Mouse (Mus musculus) lung, embryonic 15.5 days (tissue): ENCODE results near the gene Lekr1. TPM values are rescaled to one million over a fixed set of nuclear protein-coding genes. Genes with fewer than 3 reads are reported as not detected.

Experiments
- ATAC-seq: fragments of 200-750 bp; cut with Nextera tagmentation; 2 replicates; pipeline ENCODE4 v1.8.0; 2017; ENCODE audit warnings: moderate number of reproducible peaks, borderline replicate concordance; ENCODE audit not compliant: low FRiP score, low TSS enrichment; ENCODE audit errors: extremely low read depth
- H3K27ac ChIP-seq: fragments of 300-500 bp; sonication (generic); 2 replicates; pipeline ENCODE4 v1.5.1; 2015; ENCODE audit warnings: moderate library complexity, mild to moderate bottlenecking, inconsistent platforms
- H3K27me3 ChIP-seq: fragments of 300-500 bp; sonication (generic); 2 replicates; pipeline ENCODE4 v1.6.1; 2015; ENCODE audit warnings: inconsistent platforms
- H3K36me3 ChIP-seq: fragments of 300-500 bp; sonication (generic); 2 replicates; pipeline ENCODE4 v1.6.1; 2015; ENCODE audit warnings: inconsistent platforms
- H3K4me1 ChIP-seq: fragments of 300-500 bp; sonication (generic); 2 replicates; pipeline ENCODE4 v1.6.1; 2015; ENCODE audit warnings: inconsistent platforms
- H3K4me2 ChIP-seq: fragments of 300-500 bp; sonication (generic); 2 replicates; pipeline ENCODE4 v1.6.1; 2015; ENCODE audit warnings: inconsistent platforms, mild to moderate bottlenecking, moderate library complexity
- H3K4me3 ChIP-seq: fragments of 300-500 bp; sonication (generic); 2 replicates; pipeline ENCODE4 v1.5.1; 2015; ENCODE audit warnings: mild to moderate bottlenecking, inconsistent platforms
- H3K9ac ChIP-seq: fragments of 300-500 bp; sonication (generic); 2 replicates; pipeline ENCODE4 v1.6.1; 2015; ENCODE audit warnings: inconsistent platforms
- H3K9me3 ChIP-seq: fragments of 300-500 bp; sonication (generic); 2 replicates; pipeline ENCODE4 v1.6.1; 2016; ENCODE audit warnings: inconsistent platforms
- WGBS: fragments of 180-500 bp; shearing (Covaris S2); methylation state at CpG from one replicate; pipeline ENCODE4 v1.1.7; 2015; 5-methylcytosine and 5-hydroxymethylcytosine counted together
- polyA plus RNA-seq: library from polyadenylated mRNA; unstranded; fragments of >200 nt; fragmentation: Nextera tagmentation; extraction: Ambion mirVana; gene quantifications from 2 replicates; pipeline ENCODE4 v1.2.1, GENCODE M21; 2015

Gene Lekr1
- polyA plus RNA-seq, 1 experiment from 2014 or later = 8.7 TPM

DNA sequence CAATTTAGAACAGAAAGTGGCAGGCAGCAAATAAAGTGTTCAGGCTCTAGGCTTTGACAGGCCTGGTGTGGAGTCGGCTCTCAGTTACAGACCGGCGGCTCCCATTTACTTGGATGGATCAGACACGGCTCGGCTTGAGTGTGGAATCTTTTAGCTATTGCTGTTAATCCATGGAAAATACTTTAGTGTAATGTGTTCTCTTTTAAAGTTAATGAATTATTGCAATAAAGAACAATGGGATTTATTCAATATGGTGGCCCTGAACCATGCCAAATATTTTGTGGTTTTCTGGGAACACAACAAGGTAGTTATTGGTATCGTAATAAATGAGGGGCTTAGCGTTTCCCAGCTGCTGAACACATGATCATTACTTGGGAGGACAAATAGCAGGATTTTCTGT lies 28.7 kb upstream of the Lekr1 start:
- H3K27ac ChIP-seq = no peak overlapping the region
- H3K9me3 ChIP-seq = no peaks in the 10 kb centered on the region
- H3K36me3 ChIP-seq = no peaks in the 10 kb centered on the region
- no peak for ATAC-seq
- no peaks in the 10 kb centered on the region for H3K27me3 ChIP-seq
- whole genome bisulfite sequencing = 43% methylated on average over 7 of the region's 7 CpGs
- H3K4me1 ChIP-seq = peaks cover 13% of the 10 kb centered on the region; the same call in 1 of the 2 replicates
- H3K9ac ChIP-seq = no peak overlapping the region
- H3K4me2 ChIP-seq = no peak overlapping the region
- no peak overlapping the region for H3K4me3 ChIP-seq

DNA sequence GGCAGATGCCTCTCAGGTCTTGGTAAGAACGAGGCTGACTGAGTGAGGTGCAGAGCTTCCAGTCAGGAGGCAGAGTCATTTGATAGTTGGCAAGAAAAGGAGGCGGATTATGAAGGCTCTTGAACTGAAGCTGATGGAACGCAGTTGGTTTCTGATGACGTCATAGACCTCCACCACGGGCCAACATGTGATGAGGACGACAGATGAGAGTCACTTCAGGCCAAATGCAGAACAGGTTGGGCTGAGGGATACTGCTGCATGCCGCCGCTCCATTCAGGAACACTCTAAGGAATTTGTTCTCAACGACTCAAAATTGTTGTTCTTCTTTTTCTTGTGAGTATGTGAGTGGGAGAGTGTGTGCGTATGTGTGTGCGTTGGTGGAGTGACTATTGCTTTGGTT lies 27.1 kb upstream of the Lekr1 start:
- Histone ChIP-seq H3K4me1 (peaks cover 9% of the 10 kb centered on the region; the same call in 1 of the 2 replicates), H3K27me3 (no peaks in the 10 kb centered on the region), H3K9ac (no peak overlapping the region), H3K4me3 (no peak overlapping the region), H3K9me3 (no peaks in the 10 kb centered on the region), H3K4me2 (no peak overlapping the region), H3K27ac (no peak overlapping the region), H3K36me3 (no peaks in the 10 kb centered on the region)
- no peak for ATAC-seq
- 52% methylated on average over 11 of the region's 11 CpGs for WGBS

DNA sequence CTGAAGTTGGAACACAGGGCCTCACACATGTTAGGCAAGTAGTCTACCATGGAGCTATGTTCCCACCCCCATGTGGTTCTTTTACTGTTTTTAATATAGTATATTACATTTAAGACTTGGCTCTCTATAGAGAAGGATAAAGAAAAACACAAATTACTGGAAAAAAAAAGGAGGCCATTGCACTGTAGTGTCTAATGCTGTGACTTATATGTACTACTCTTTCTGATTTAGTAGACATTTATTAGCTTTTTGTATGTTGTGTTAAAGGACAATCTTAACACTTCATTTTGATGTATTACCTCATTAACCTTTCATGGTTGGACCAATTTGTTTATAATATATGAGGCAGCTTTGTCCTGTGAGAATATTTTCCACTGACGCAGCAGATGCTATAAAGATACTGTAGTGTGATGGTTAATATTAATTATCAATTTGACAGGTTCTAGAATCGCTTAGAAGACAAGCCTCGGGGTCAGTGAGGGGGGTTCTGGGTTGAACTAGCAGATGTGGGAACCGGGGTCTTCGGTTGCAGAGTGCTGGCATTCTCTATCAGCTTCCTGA lies 26.5 kb upstream of the Lekr1 start:
- Histone ChIP-seq H3K27ac (no peak overlapping the region), H3K9me3 (no peaks in the 10 kb centered on the region), H3K4me1 (0 out of 2 replicates have a peak, but pooled peaks cover 4% of the 10 kb centered on the region), H3K9ac (no peak overlapping the region), H3K36me3 (no peaks in the 10 kb centered on the region), H3K4me3 (no peak overlapping the region), H3K4me2 (no peak overlapping the region), H3K27me3 (no peaks in the 10 kb centered on the region)
- no peak for ATAC-seq
- WGBS = 51% methylated on average over 5 of the region's 5 CpGs

GRCm38 (mm10) chr3:65642959-65643358 lies 23.1 kb upstream of the Lekr1 start:
- Histone ChIP-seq H3K4me3 (no peak overlapping the region), H3K36me3 (no peaks in the 10 kb centered on the region), H3K27me3 (no peaks in the 10 kb centered on the region), H3K9me3 (no peaks in the 10 kb centered on the region), H3K9ac (no peak overlapping the region), H3K4me2 (no peak overlapping the region), H3K4me1 (0 out of 2 replicates have a peak, but pooled peaks cover 7% of the 10 kb centered on the region), H3K27ac (no peak overlapping the region)
- ATAC-seq = no peak
- WGBS = 87% methylated on average over 2 of the region's 2 CpGs

GRCm38 (mm10) chr3:65643654-65644053 lies 22.4 kb upstream of the Lekr1 start:
- no peaks in the 10 kb centered on the region for H3K27me3 ChIP-seq
- no peak overlapping the region for H3K9ac ChIP-seq
- H3K9me3 ChIP-seq = no peaks in the 10 kb centered on the region
- ATAC-seq = no peak
- WGBS = 88% methylated on average over 1 of the region's 1 CpGs
- 0 out of 2 replicates have a peak, but pooled peaks cover 12% of the 10 kb centered on the region for H3K4me1 ChIP-seq
- H3K27ac ChIP-seq = no peak overlapping the region
- H3K4me3 ChIP-seq = no peak overlapping the region
- H3K4me2 ChIP-seq = no peak overlapping the region
- H3K36me3 ChIP-seq = no peaks in the 10 kb centered on the region

DNA sequence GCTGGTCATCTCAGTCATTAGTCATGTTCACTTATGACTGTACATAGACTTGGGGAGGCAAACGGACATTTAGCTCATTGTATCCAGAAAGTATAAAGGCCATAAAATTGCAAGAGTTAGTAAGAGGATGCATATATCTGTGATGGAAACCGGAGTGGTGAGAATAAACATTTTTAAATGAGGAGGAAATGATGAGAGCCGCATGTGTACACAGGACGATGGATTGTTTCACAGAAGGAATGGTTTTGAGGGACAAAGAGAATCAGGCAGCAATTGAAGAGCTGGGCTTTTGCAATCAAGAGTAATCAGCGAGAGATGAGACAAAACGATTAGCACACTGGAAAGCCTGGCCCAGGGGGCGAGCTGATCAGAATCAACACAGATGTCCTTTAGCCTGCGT lies 18.4 kb upstream of the Lekr1 start:
- Histone ChIP-seq H3K4me3 (no peak overlapping the region), H3K9me3 (no peaks in the 10 kb centered on the region), H3K36me3 (no peaks in the 10 kb centered on the region), H3K4me2 (no peak overlapping the region), H3K9ac (no peak overlapping the region), H3K4me1 (0 out of 2 replicates have a peak, but pooled peaks cover 9% of the 10 kb centered on the region), H3K27ac (no peak overlapping the region), H3K27me3 (no peaks in the 10 kb centered on the region)
- WGBS = 33% methylated on average over 8 of the region's 8 CpGs
- ATAC-seq = peak; percentile 49; the same call in 1 of the 2 replicates

- Histone ChIP-seq H3K27me3 (no peaks in the 10 kb centered on the region), H3K36me3 (no peaks in the 10 kb centered on the region), H3K4me3 (no peak overlapping the region), H3K27ac (no peak overlapping the region), H3K4me1 (peaks cover 15% of the 10 kb centered on the region; the same call in 1 of the 2 replicates), H3K9ac (no peak overlapping the region), H3K9me3 (no peaks in the 10 kb centered on the region), H3K4me2 (no peak overlapping the region)
- no peak for ATAC-seq
- 80% methylated on average over 1 of the region's 1 CpGs for WGBS
These were observed 17.1 kb upstream of the Lekr1 start for GRCm38 (mm10) chr3:65648913-65649312.

DNA sequence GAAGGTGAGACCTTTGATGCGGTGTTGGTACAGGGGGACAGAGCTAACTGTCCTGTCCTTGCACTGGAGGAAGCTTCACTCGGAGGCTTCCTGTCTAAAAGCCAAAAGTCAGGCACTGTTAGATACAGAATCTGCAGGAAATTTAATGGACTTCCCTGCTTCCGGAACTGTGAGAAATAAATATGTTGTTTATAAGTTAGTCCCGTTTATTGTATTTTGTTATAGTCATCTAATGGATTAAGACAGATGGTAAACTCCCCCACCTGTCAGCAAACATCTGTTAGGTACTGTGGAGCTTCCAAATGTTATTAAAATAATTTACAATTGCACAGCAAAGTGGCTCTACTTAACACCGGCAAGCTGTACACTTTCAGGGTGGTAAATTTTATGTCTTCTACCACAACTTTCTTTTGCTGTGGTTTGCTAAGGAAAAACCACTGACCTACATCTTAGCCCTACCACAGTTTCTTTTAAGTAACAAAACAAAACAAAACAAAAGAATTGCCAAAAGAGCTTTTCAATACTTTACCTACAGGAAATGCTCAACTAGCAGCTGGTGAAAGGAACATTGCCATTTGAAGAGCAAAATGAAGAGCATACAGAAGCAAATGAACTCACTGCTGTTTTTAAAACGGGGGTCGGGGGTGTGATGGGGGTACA lies 15.7 kb upstream of the Lekr1 start:
- no peak for ATAC-seq
- 51% methylated on average over 7 of the region's 7 CpGs for WGBS
- no peaks in the 10 kb centered on the region for H3K27me3 ChIP-seq
- H3K9ac ChIP-seq = no peak overlapping the region
- H3K9me3 ChIP-seq = no peaks in the 10 kb centered on the region
- no peak overlapping the region for H3K27ac ChIP-seq
- H3K4me2 ChIP-seq = no peak overlapping the region
- peaks cover 15% of the 10 kb centered on the region; the same call in 1 of the 2 replicates for H3K4me1 ChIP-seq
- no peaks in the 10 kb centered on the region for H3K36me3 ChIP-seq
- H3K4me3 ChIP-seq = no peak overlapping the region

GRCm38 (mm10) chr3:65654541-65655206 lies 11.4 kb upstream of the Lekr1 start:
- Histone ChIP-seq H3K4me3 (no peak overlapping the region), H3K36me3 (no peaks in the 10 kb centered on the region), H3K27ac (no peak overlapping the region), H3K9ac (no peak overlapping the region), H3K4me1 (peaks cover 13% of the 10 kb centered on the region), H3K27me3 (peaks cover 7% of the 10 kb centered on the region; the same call in 1 of the 2 replicates), H3K4me2 (no peak overlapping the region), H3K9me3 (no peaks in the 10 kb centered on the region)
- ATAC-seq = no peak
- 46% methylated on average over 10 of the region's 10 CpGs for WGBS

GRCm38 (mm10) chr3:65656451-65656850 lies 9.6 kb upstream of the Lekr1 start:
- H3K4me2 ChIP-seq = no peak overlapping the region
- no peak overlapping the region for H3K27ac ChIP-seq
- no peaks in the 10 kb centered on the region for H3K36me3 ChIP-seq
- no peak overlapping the region for H3K4me3 ChIP-seq
- H3K9me3 ChIP-seq = no peaks in the 10 kb centered on the region
- WGBS = 85% methylated on average over 7 of the region's 7 CpGs
- ATAC-seq = no peak
- H3K27me3 ChIP-seq = peaks cover 7% of the 10 kb centered on the region; the same call in 1 of the 2 replicates
- H3K4me1 ChIP-seq = peaks cover 13% of the 10 kb centered on the region
- no peak overlapping the region for H3K9ac ChIP-seq

DNA sequence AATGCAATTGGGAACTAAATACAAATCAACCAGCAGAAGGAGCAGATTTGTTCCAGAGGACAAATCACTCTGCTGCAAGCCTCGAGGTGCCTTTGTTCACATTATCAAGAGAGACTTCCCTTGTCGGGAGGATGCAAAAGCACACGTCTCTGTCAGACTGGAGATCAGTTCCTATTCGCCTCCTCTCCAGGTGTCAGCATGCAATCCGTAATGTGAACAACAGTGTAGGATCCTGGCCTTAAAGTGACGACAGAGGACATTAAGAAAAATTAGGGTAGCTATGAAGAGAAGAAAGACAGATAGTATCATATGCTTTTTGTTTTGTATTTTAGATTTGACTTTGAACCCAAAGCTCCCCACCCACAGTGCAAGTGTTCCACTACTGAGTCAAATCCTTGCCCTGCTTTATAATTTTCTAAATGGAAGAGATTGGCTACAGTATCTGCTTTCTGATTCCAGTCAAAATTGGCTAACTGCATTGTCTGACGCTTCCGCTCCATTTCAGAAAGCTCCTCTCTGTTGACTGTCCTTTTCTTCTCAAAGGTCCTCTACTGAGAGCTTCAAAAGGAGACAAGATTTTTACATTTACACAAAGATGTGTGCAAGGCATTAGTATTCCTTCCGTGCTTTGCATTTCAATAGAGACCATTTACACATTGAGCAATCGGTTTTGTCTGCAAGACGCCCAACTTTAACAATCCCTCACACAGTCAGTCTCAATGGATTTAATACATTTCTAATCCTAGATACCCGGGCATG lies 8.9 kb upstream of the Lekr1 start:
- peaks cover 7% of the 10 kb centered on the region; the same call in 1 of the 2 replicates for H3K27me3 ChIP-seq
- H3K36me3 ChIP-seq = no peaks in the 10 kb centered on the region
- peaks cover 13% of the 10 kb centered on the region for H3K4me1 ChIP-seq
- no peak overlapping the region for H3K4me2 ChIP-seq
- no peaks in the 10 kb centered on the region for H3K9me3 ChIP-seq
- 68% methylated on average over 12 of the region's 12 CpGs for WGBS
- ATAC-seq = no peak
- H3K27ac ChIP-seq = no peak overlapping the region
- no peak overlapping the region for H3K9ac ChIP-seq
- no peak overlapping the region for H3K4me3 ChIP-seq
